Mouse (Mus musculus) stomach, embryonic 14.5 days (tissue): ENCODE data around the gene Gspt1. TPM values are rescaled to one million over a fixed set of nuclear protein-coding genes. Genes with fewer than 3 reads are reported as not detected.

Experiments
- ATAC-seq: fragments of 200-750 bp; cut with Nextera tagmentation; 2 replicates; pipeline ENCODE4 v1.8.0; 2017; ENCODE audit warnings: low read depth, moderate TSS enrichment; ENCODE audit not compliant: insufficient number of reproducible peaks, insufficient read depth, low FRiP score
- H3K27ac ChIP-seq: fragments of 300-500 bp; sonication (generic); 2 replicates; pipeline ENCODE4 v1.5.1; 2014; ENCODE audit warnings: mild to moderate bottlenecking, low read length, moderate library complexity, mixed read lengths
- H3K27me3 ChIP-seq: fragments of 300-500 bp; sonication (generic); 2 replicates; pipeline ENCODE4 v1.6.1; 2014; ENCODE audit warnings: low read length, control low read depth, mixed read lengths; ENCODE audit not compliant: control insufficient read depth, insufficient read depth
- H3K36me3 ChIP-seq: fragments of 300-500 bp; sonication (generic); 2 replicates; pipeline ENCODE4 v1.6.1; 2014; ENCODE audit warnings: mild to moderate bottlenecking, control low read depth, low read length, moderate library complexity, mixed read lengths; ENCODE audit not compliant: control insufficient read depth, insufficient read depth
- H3K4me1 ChIP-seq: fragments of 300-500 bp; sonication (generic); 2 replicates; pipeline ENCODE4 v1.6.1; 2014; ENCODE audit warnings: low read length, control low read depth, mixed read lengths; ENCODE audit not compliant: control insufficient read depth, insufficient read depth
- H3K4me2 ChIP-seq: fragments of 300-500 bp; sonication (generic); replicated peaks from 2 replicates; pipeline ENCODE4 v1.6.1; 2014; ENCODE audit warnings: low read depth, low read length, control low read depth
- H3K4me3 ChIP-seq: fragments of 300-500 bp; sonication (generic); 2 replicates; pipeline ENCODE4 v1.5.1; 2014; ENCODE audit warnings: low read depth, low read length, control low read depth
- H3K9ac ChIP-seq: fragments of 300-500 bp; sonication (generic); replicated peaks from 2 replicates; pipeline ENCODE4 v1.6.1; 2014; ENCODE audit warnings: low read depth, mild to moderate bottlenecking, control low read depth, low read length, moderate library complexity, mixed read lengths
- H3K9me3 ChIP-seq: fragments of 300-500 bp; sonication (generic); 2 replicates; pipeline ENCODE4 v1.6.1; 2016; ENCODE audit warnings: low read depth, low read length, control low read depth; ENCODE audit not compliant: control insufficient read depth
- WGBS: fragments of 180-500 bp; shearing (Covaris S2); extraction: QIAGEN DNeasy Blood & Tissue Kit; methylation state at CpG from one replicate; pipeline ENCODE4 v1.1.7; 2014; 5-methylcytosine and 5-hydroxymethylcytosine counted together
- polyA plus RNA-seq: library from polyadenylated mRNA; unstranded; fragments of >200 nt; fragmentation: Nextera tagmentation; extraction: Ambion mirVana; gene quantifications from 2 replicates; pipeline ENCODE4 v1.2.1, GENCODE M21; 2014

Gspt1 gene
- polyA plus RNA-seq, 1 experiment from 2014 or later = 79.1 TPM

GRCm38 (mm10) chr16:11253065-11253831 lies 877 bp downstream of the Gspt1 start:
- Histone ChIP-seq H3K27ac (peak overlapping the region; percentile 94), H3K9me3 (no peaks in the 10 kb centered on the region), H3K4me3 (peak overlapping the region; percentile 97), H3K4me2 (peak overlapping the region; percentile 64), H3K4me1 (peaks cover 10% of the 10 kb centered on the region; the same call in 1 of the 2 replicates), H3K36me3 (no peaks in the 10 kb centered on the region), H3K27me3 (no peaks in the 10 kb centered on the region), H3K9ac (peak overlapping the region; percentile 95)
- WGBS = under 1% methylated on average over 58 of the region's 58 CpGs
- ATAC-seq = peak; percentile 34; the same call in 1 of the 2 replicates

DNA sequence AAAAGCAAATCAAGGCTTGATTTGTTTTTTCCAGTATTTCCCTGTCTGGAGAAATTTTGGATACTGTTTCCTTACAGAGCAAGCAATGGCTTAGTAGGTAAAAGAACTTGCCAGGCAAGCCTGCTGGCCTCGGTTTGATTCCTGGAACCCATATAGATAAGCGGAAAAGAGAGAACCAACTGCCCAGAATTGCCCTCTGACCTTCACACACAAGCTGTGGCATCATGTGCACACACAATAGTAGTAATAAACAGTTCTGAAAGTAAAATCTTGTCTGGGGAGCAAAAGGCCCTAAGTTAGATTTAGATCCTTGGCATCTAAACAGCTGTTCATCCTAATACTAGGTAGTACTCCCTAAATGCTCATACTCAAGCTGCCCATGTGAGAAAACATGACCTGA lies 6.3 kb downstream of the Gspt1 start:
- Histone ChIP-seq H3K27ac (no peak overlapping the region), H3K27me3 (no peaks in the 10 kb centered on the region), H3K9me3 (no peaks in the 10 kb centered on the region), H3K4me3 (no peak overlapping the region), H3K9ac (no peak overlapping the region), H3K36me3 (no peaks in the 10 kb centered on the region), H3K4me1 (peaks cover 12% of the 10 kb centered on the region; the same call in 1 of the 2 replicates), H3K4me2 (no peak overlapping the region)
- ATAC-seq = no peak
- 68% methylated on average over 2 of the region's 2 CpGs for WGBS

DNA sequence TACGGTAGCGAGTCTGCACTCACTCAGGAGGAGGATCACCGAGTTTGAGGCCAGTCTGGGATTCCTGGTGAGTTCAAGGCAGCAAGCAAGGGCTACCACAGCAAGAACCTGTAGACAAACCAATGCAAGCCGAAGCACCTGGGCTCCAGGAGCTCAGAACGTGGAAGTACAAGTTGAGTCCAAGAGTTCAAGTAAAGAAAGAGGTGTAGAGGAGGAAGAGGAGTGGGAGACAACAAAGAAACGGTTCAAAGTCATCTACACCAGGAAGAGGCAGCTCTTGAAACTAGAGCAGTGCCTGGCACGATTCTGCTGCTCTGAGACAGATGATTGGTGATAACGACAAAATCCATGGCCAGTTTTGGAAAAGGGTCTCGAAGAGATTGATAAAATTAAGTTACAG lies 8.4 kb downstream of the Gspt1 start:
- peaks cover 2% of the 10 kb centered on the region; the same call in 1 of the 2 replicates for H3K4me1 ChIP-seq
- no peaks in the 10 kb centered on the region for H3K9me3 ChIP-seq
- ATAC-seq = no peak
- no peaks in the 10 kb centered on the region for H3K36me3 ChIP-seq
- no peak overlapping the region for H3K9ac ChIP-seq
- no peaks in the 10 kb centered on the region for H3K27me3 ChIP-seq
- no peak overlapping the region for H3K4me2 ChIP-seq
- H3K4me3 ChIP-seq = no peak overlapping the region
- H3K27ac ChIP-seq = no peak overlapping the region
- 79% methylated on average over 9 of the region's 9 CpGs for WGBS

- Histone ChIP-seq H3K36me3 (peaks cover 5% of the 10 kb centered on the region; the same call in 1 of the 2 replicates), H3K27me3 (no peaks in the 10 kb centered on the region), H3K4me1 (peaks cover 2% of the 10 kb centered on the region; the same call in 1 of the 2 replicates), H3K4me3 (no peak overlapping the region), H3K9ac (no peak overlapping the region), H3K4me2 (no peak overlapping the region), H3K27ac (no peak overlapping the region), H3K9me3 (no peaks in the 10 kb centered on the region)
- 75% methylated on average over 1 of the region's 1 CpGs for WGBS
- ATAC-seq = no peak
Observed at GRCm38 (mm10) chr16:11242401-11242800, 11.7 kb downstream of the Gspt1 start.

DNA sequence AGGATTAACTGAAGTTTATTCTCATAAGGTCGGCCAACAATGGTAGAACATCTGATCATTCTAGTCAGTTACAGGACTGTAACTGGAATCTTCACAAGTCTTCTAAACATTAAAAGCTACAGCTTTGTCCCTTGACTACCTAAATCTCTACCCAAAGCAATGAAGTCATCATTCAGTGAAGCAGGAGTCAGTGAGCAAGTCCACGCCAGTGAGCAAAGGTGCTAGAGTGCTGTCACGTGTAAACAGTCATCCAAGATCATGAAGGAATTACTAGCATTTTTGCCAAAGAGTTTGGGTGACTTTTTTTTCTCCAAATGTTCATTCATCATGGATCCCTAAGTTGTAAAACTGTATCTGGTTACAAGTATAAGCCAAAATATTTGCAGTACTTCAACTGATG lies 36.3 kb downstream of the Gspt1 start:
- no peak overlapping the region for H3K27ac ChIP-seq
- ATAC-seq = no peak
- H3K4me3 ChIP-seq = no peak overlapping the region
- H3K4me2 ChIP-seq = no peak overlapping the region
- WGBS = 76% methylated on average over 3 of the region's 3 CpGs
- H3K9ac ChIP-seq = no peak overlapping the region
- H3K4me1 ChIP-seq = no peaks in the 10 kb centered on the region
- H3K36me3 ChIP-seq = peaks cover 44% of the 10 kb centered on the region
- no peaks in the 10 kb centered on the region for H3K9me3 ChIP-seq
- no peaks in the 10 kb centered on the region for H3K27me3 ChIP-seq

GRCm38 (mm10) chr16:11203600-11204390 lies 50.3 kb downstream of the Gspt1 start:
- Histone ChIP-seq H3K27me3 (no peaks in the 10 kb centered on the region), H3K4me3 (peak overlapping the region; percentile 89), H3K9ac (peak overlapping the region; percentile 86), H3K36me3 (peaks cover 31% of the 10 kb centered on the region), H3K4me2 (peak overlapping the region; percentile 63), H3K4me1 (peaks cover 12% of the 10 kb centered on the region), H3K9me3 (no peaks in the 10 kb centered on the region), H3K27ac (peak overlapping the region; percentile 52)
- 3% methylated on average over 24 of the region's 24 CpGs for WGBS
- ATAC-seq = peak; percentile 24; the same call in 1 of the 2 replicates

- Histone ChIP-seq H3K27ac (peak within 1 kb of the TSS; percentile 66), H3K4me1 (peaks cover 12% of the 10 kb centered on the region), H3K4me3 (peak within 1 kb of the TSS; percentile 89), H3K9ac (peak within 1 kb of the TSS; percentile 86), H3K36me3 (peaks cover 34% of the 10 kb centered on the region), H3K4me2 (peak within 1 kb of the TSS; percentile 97), H3K9me3 (no peaks in the 10 kb centered on the region), H3K27me3 (no peaks in the 10 kb centered on the region)
- ATAC-seq = peak; percentile 98
- under 1% methylated on average over 68 of the region's 68 CpGs for WGBS
Observed at GRCm38 (mm10) chr16:11202571-11203554, 51.3 kb downstream of the Gspt1 start, which contains the start of gene Rsl1d1. Gene Rsl1d1 (minus strand): TSS chr16:11203331.
